Mouse (Mus musculus) midbrain, postnatal 0 days (tissue): ENCODE measurements around the gene Bcl2l13. TPM values are rescaled to one million over a fixed set of nuclear protein-coding genes. Genes with fewer than 3 reads are reported as not detected.
"Not testable (repeated sequence)": the region's sequence is repeated elsewhere in the genome, so short reads cannot be mapped to it uniquely, and the experiment has no call there.

Experiments
- ATAC-seq: fragments of 200-750 bp; cut with Nextera tagmentation; 2 replicates; pipeline ENCODE4 v1.8.0; 2017; ENCODE audit warnings: moderate number of reproducible peaks, mild to moderate bottlenecking, moderate TSS enrichment, moderate library complexity; ENCODE audit not compliant: low FRiP score
- DNase-seq: peaks from one replicate; pipeline ENCODE4 v3.0.0-alpha.2; 2015; ENCODE audit warnings: low spot score
- H3K27ac ChIP-seq: fragments of 300-500 bp; sonication (generic); 2 replicates; pipeline ENCODE4 v1.5.1; 2014; ENCODE audit warnings: low read depth, mild to moderate bottlenecking, low read length, mixed read lengths
- H3K27me3 ChIP-seq: fragments of 300-500 bp; sonication (generic); 2 replicates; pipeline ENCODE4 v1.6.1; 2014; ENCODE audit warnings: low read length, control low read depth, mixed read lengths; ENCODE audit not compliant: insufficient read depth
- H3K36me3 ChIP-seq: fragments of 300-500 bp; sonication (generic); 2 replicates; pipeline ENCODE4 v1.6.1; 2014; ENCODE audit warnings: low read length, control low read depth, mixed read lengths; ENCODE audit not compliant: insufficient read depth
- H3K4me1 ChIP-seq: fragments of 300-500 bp; sonication (generic); 2 replicates; pipeline ENCODE4 v1.6.1; 2014; ENCODE audit warnings: mild to moderate bottlenecking, control low read depth, antibody characterized with exemption, low read length, mixed read lengths; ENCODE audit not compliant: insufficient read depth
- H3K4me2 ChIP-seq: fragments of 300-500 bp; sonication (generic); 2 replicates; pipeline ENCODE4 v1.6.1; 2014; ENCODE audit warnings: low read depth, mild to moderate bottlenecking, low read length, mixed read lengths; ENCODE audit not compliant: poor library complexity, severe bottlenecking
- H3K4me3 ChIP-seq: fragments of 300-500 bp; sonication (generic); 2 replicates; pipeline ENCODE4 v1.5.1; 2014; ENCODE audit warnings: low read depth, mild to moderate bottlenecking, low read length, moderate library complexity
- H3K9ac ChIP-seq: fragments of 300-500 bp; sonication (generic); replicated peaks from 2 replicates; pipeline ENCODE4 v1.6.1; 2014; ENCODE audit warnings: mild to moderate bottlenecking, low read length, moderate library complexity, mixed read lengths; ENCODE audit not compliant: poor library complexity, severe bottlenecking
- H3K9me3 ChIP-seq: fragments of 300-500 bp; sonication (generic); 2 replicates; pipeline ENCODE4 v1.6.1; 2016; ENCODE audit warnings: low read length, control low read depth
- CTCF ChIP-seq: IDR thresholded peaks from 2 replicates; pipeline ENCODE4 v1.5.1; 2016; ENCODE audit warnings: antibody characterized with exemption, mild to moderate bottlenecking
- WGBS: fragments of 180-500 bp; shearing (Covaris S2); extraction: QIAGEN DNeasy Blood & Tissue Kit; methylation state at CpG from one replicate; pipeline ENCODE4 v1.1.7; 2014; 5-methylcytosine and 5-hydroxymethylcytosine counted together
- polyA plus RNA-seq: library from polyadenylated mRNA; unstranded; fragments of >200 nt; fragmentation: Nextera tagmentation; extraction: Ambion mirVana; gene quantifications from 2 replicates; pipeline ENCODE4 v1.2.1, GENCODE M21; 2015
- total RNA-seq: library from RNA; depleted of rRNA; stranded (reverse); fragments of >200 nt; gene quantifications from 2 replicates; pipeline ENCODE4 v1.2.3, GENCODE M21; 2014

Gene Bcl2l13
- total and polyA plus RNA-seq, 2 experiments from 2014 or later: 19.0 to 133 TPM

- Histone ChIP-seq H3K9ac (no peak overlapping the region), H3K36me3 (peaks cover 36% of the 10 kb centered on the region), H3K27ac (no peak overlapping the region), H3K9me3 (no peaks in the 10 kb centered on the region), H3K27me3 (no peaks in the 10 kb centered on the region), H3K4me1 (no peaks in the 10 kb centered on the region), H3K4me3 (no peak overlapping the region), H3K4me2 (no peak overlapping the region)
- DNase-seq (peak; percentile 61), ATAC-seq (no peak)
- peak; percentile 89 for TF ChIP-seq CTCF
- 74% methylated on average over 6 of the region's 6 CpGs for WGBS
These were observed 62.3 kb downstream of the Bcl2l13 start for GRCm38 (mm10) chr6:120898188-120898833.

- 92% methylated on average over 14 of the region's 14 CpGs for WGBS
- TF ChIP-seq CTCF: no peak
- Histone ChIP-seq H3K4me2 (no peak overlapping the region), H3K36me3 (peaks cover 8% of the 10 kb centered on the region; the same call in 1 of the 2 replicates), H3K27ac (no peak overlapping the region), H3K27me3 (no peaks in the 10 kb centered on the region), H3K9me3 (no peaks in the 10 kb centered on the region), H3K4me3 (no peak overlapping the region), H3K9ac (no peak overlapping the region), H3K4me1 (no peaks in the 10 kb centered on the region)
- no peak for ATAC-seq
- no peak for DNase-seq
These were observed 66.0 kb downstream of the Bcl2l13 start for GRCm38 (mm10) chr6:120901776-120902645.

- Histone ChIP-seq H3K27ac (no peak overlapping the region), H3K9ac (no peak overlapping the region), H3K9me3 (no peaks in the 10 kb centered on the region), H3K4me1 (no peaks in the 10 kb centered on the region), H3K36me3 (0 out of 2 replicates have a peak, but pooled peaks cover 4% of the 10 kb centered on the region), H3K4me2 (no peak overlapping the region), H3K4me3 (no peak overlapping the region), H3K27me3 (no peaks in the 10 kb centered on the region)
- ATAC-seq: 0 out of 2 replicates have a peak, but pooled peaks have one; percentile 31
- WGBS: 62% methylated on average over 5 of the region's 5 CpGs
- TF ChIP-seq CTCF: peak; percentile 72
- peak; percentile 31 for DNase-seq
These were observed 67.5 kb downstream of the Bcl2l13 start for GRCm38 (mm10) chr6:120903450-120903912.

- 0 out of 2 replicates have a peak, but pooled peaks cover 4% of the 10 kb centered on the region for H3K36me3 ChIP-seq
- no peak overlapping the region for H3K4me3 ChIP-seq
- H3K4me2 ChIP-seq: no peak overlapping the region
- WGBS: 92% methylated on average over 11 of the region's 11 CpGs
- ATAC-seq: no peak
- no peaks in the 10 kb centered on the region for H3K4me1 ChIP-seq
- no peak overlapping the region for H3K27ac ChIP-seq
- H3K9me3 ChIP-seq: no peaks in the 10 kb centered on the region
- no peak for TF ChIP-seq CTCF
- DNase-seq: no peak
- no peak overlapping the region for H3K9ac ChIP-seq
- no peaks in the 10 kb centered on the region for H3K27me3 ChIP-seq
These were observed 67.9 kb downstream of the Bcl2l13 start for GRCm38 (mm10) chr6:120903961-120904360.

GRCm38 (mm10) chr6:120905111-120905510, 69.1 kb downstream of the Bcl2l13 start:
- no peak overlapping the region for H3K27ac ChIP-seq
- H3K9me3 ChIP-seq: no peaks in the 10 kb centered on the region
- 0 out of 2 replicates have a peak, but pooled peaks cover 4% of the 10 kb centered on the region for H3K36me3 ChIP-seq
- DNase-seq: no peak
- no peak overlapping the region for H3K9ac ChIP-seq
- H3K4me2 ChIP-seq: no peak overlapping the region
- H3K4me3 ChIP-seq: no peak overlapping the region
- no peaks in the 10 kb centered on the region for H3K4me1 ChIP-seq
- TF ChIP-seq CTCF: no peak
- no peaks in the 10 kb centered on the region for H3K27me3 ChIP-seq
- 84% methylated on average over 5 of the region's 5 CpGs for WGBS
- no peak for ATAC-seq

GRCm38 (mm10) chr6:120906521-120906920, 70.5 kb downstream of the Bcl2l13 start:
- no peaks in the 10 kb centered on the region for H3K36me3 ChIP-seq
- no peak overlapping the region for H3K4me3 ChIP-seq
- H3K9ac ChIP-seq: no peak overlapping the region
- DNase-seq: no peak
- 95% methylated on average over 6 of the region's 6 CpGs for WGBS
- H3K4me1 ChIP-seq: no peaks in the 10 kb centered on the region
- no peak overlapping the region for H3K4me2 ChIP-seq
- no peaks in the 10 kb centered on the region for H3K9me3 ChIP-seq
- no peak for TF ChIP-seq CTCF
- no peaks in the 10 kb centered on the region for H3K27me3 ChIP-seq
- no peak for ATAC-seq
- H3K27ac ChIP-seq: no peak overlapping the region

GRCm38 (mm10) chr6:120907876-120908597, 72.0 kb downstream of the Bcl2l13 start:
- 90% methylated on average over 9 of the region's 10 CpGs for WGBS
- H3K9ac ChIP-seq, H3K36me3 ChIP-seq, H3K27me3 ChIP-seq, DNase-seq, H3K9me3 ChIP-seq, H3K4me1 ChIP-seq, H3K27ac ChIP-seq, H3K4me2 ChIP-seq, ATAC-seq, H3K4me3 ChIP-seq: not testable (repeated sequence)
